In genomic region chr13:5614833-5615232, GRCm38 (mm10) we compare ENCODE assay signal across 9 mouse cellular contexts.
DNase-seq lines count a peak whose midpoint lies in the region; ATAC-seq and TF ChIP-seq lines count a peak whose summit lies in the region.
"Had no signal": no experiment of that assay in that cellular context is flagged by ENCODE, and none has a peak within 500 bp of the region (broad histone marks: within the 10 kb centered on the region; RNA-seq: fewer than 3 reads in every experiment).

No protein-coding gene starts in this region.

- no peak for DNase-seq in intestine, embryonic 14.5 days (ENCODE audit: low spot score)
- peak; percentile 39 for DNase-seq in 3T3-L1 (ENCODE audit: low read depth, low spot score)
- peak; percentile 29 for DNase-seq in lung, postnatal 25 days (ENCODE audit: low spot score)
- no peak for DNase-seq in left cerebral cortex, postnatal 25 days (ENCODE audit: low spot score in 2 of 2)
- no peak for DNase-seq in embryo, embryonic 11 days
- DNase-seq: right cerebral cortex, postnatal 25 days had no signal

- no peak for TF ChIP-seq POLR2A in bone marrow macrophage, adult 2 months (IDR thresholded peaks at IDR 0.05; ENCODE audit: borderline replicate concordance, low read depth, low read length)

- H3K27ac ChIP-seq in intestine, embryonic 14.5 days (ENCODE audit: low read depth), result peak overlapping the region; percentile 33; the same call in 1 of the 2 replicates
- no peak overlapping the region for H3K27ac ChIP-seq in intestine, postnatal 0 days (ENCODE audit: low read depth, low read length)
- H3K27ac ChIP-seq in bone marrow macrophage, adult 2 months (ENCODE audit: insufficient read depth, low read depth, low read length), result peak overlapping the region; percentile 95
- H3K27ac ChIP-seq: limb, embryonic 15.5 days had no signal

- ATAC-seq in intestine, embryonic 14.5 days (replicated peaks; ENCODE audit: low FRiP score, low TSS enrichment, low read depth), result no peak
- ATAC-seq in intestine, postnatal 0 days, result no peak

- H3K36me3 ChIP-seq in intestine, embryonic 14.5 days (ENCODE audit: control insufficient read depth, insufficient read depth, low read length), result no peaks in the 10 kb centered on the region
- H3K36me3 ChIP-seq in intestine, postnatal 0 days (ENCODE audit: control insufficient read depth, insufficient read depth), result no peaks in the 10 kb centered on the region
- H3K36me3 ChIP-seq: limb, embryonic 15.5 days had no signal

- no peak overlapping the region for H3K9ac ChIP-seq in intestine, embryonic 14.5 days (ENCODE audit: low read length)
- no peak overlapping the region for H3K9ac ChIP-seq in intestine, postnatal 0 days (ENCODE audit: low read depth, low read length)
- H3K9ac ChIP-seq: limb, embryonic 15.5 days had no signal

- H3K4me2 ChIP-seq in intestine, embryonic 14.5 days (ENCODE audit: low read length), result no peak overlapping the region
- H3K4me2 ChIP-seq in intestine, postnatal 0 days (replicated peaks; ENCODE audit: low read depth), result no peak overlapping the region
- H3K4me2 ChIP-seq: limb, embryonic 15.5 days had no signal

- intact Hi-C loops in left cerebral cortex, postnatal 25 days (cut with DNase I), result no loop called here

- no peak for TF ChIP-seq CTCF in intestine, postnatal 0 days (IDR thresholded peaks at IDR 0.05; ENCODE audit: low read depth)
- no peak for TF ChIP-seq CTCF in bone marrow macrophage, adult 2 months (IDR thresholded peaks at IDR 0.05; ENCODE audit: low read depth, low read length)

- H3K4me1 ChIP-seq in intestine, embryonic 14.5 days (replicated peaks; ENCODE audit: control insufficient read depth, insufficient read depth, low read length), result no peaks in the 10 kb centered on the region
- no peaks in the 10 kb centered on the region for H3K4me1 ChIP-seq in intestine, postnatal 0 days (replicated peaks; ENCODE audit: control insufficient read depth, insufficient read depth, low read length)
- peaks cover 22% of the 10 kb centered on the region for H3K4me1 ChIP-seq in bone marrow macrophage, adult 2 months (ENCODE audit: control insufficient read depth, insufficient read depth, low read length)

- H3K9me3 ChIP-seq in intestine, embryonic 14.5 days (ENCODE audit: control insufficient read depth, low read length), result no peaks in the 10 kb centered on the region
- no peaks in the 10 kb centered on the region for H3K9me3 ChIP-seq in intestine, postnatal 0 days (ENCODE audit: control insufficient read depth)
- H3K9me3 ChIP-seq: limb, embryonic 15.5 days had no signal

- no peak overlapping the region for H3K4me3 ChIP-seq in intestine, embryonic 14.5 days (ENCODE audit: low read depth, low read length)
- H3K4me3 ChIP-seq in intestine, postnatal 0 days (ENCODE audit: low read depth, low read length), result no peak overlapping the region
- no peak overlapping the region for H3K4me3 ChIP-seq in bone marrow macrophage, adult 2 months (ENCODE audit: insufficient read depth, low read length)
- H3K4me3 ChIP-seq: limb, embryonic 15.5 days had no signal

- no peaks in the 10 kb centered on the region for H3K27me3 ChIP-seq in intestine, embryonic 14.5 days (replicated peaks; ENCODE audit: control insufficient read depth, insufficient read depth, low read length)
- no peaks in the 10 kb centered on the region for H3K27me3 ChIP-seq in intestine, postnatal 0 days (replicated peaks; ENCODE audit: control insufficient read depth, insufficient read depth, low read length)
- H3K27me3 ChIP-seq: limb, embryonic 15.5 days had no signal

- WGBS in intestine, embryonic 14.5 days, result 82% methylated on average over 5 of the region's 5 CpGs
- 89% methylated on average over 5 of the region's 5 CpGs for WGBS in intestine, postnatal 0 days

Comparison
In these comparisons a context has a peak if more than half of its experiments do, and no peak if none do; other contexts are left out.
1. DNase-seq: peak in 3T3-L1 (single experiment) and lung, postnatal 25 days (single experiment); none in intestine, embryonic 14.5 days (single experiment), left cerebral cortex, postnatal 25 days (0 of 2) and embryo, embryonic 11 days (single experiment).